Mouse (Mus musculus) intestine, embryonic 15.5 days (tissue): ENCODE data around the gene Robo2. TPM values are rescaled to one million over a fixed set of nuclear protein-coding genes. Genes with fewer than 3 reads are reported as not detected.

ENCODE experiments used
- ATAC-seq: fragments of 200-750 bp; cut with Nextera tagmentation; 2 replicates; pipeline ENCODE4 v1.8.0; 2017; ENCODE audit warnings: moderate TSS enrichment, moderate library complexity
- H3K27ac ChIP-seq: fragments of 300-500 bp; sonication (generic); 2 replicates; pipeline ENCODE4 v1.5.1; 2015; ENCODE audit warnings: mild to moderate bottlenecking, inconsistent platforms
- H3K27me3 ChIP-seq: fragments of 300-500 bp; sonication (generic); replicated peaks from 2 replicates; pipeline ENCODE4 v1.6.1; 2015; ENCODE audit warnings: inconsistent platforms
- H3K36me3 ChIP-seq: fragments of 300-500 bp; sonication (generic); 2 replicates; pipeline ENCODE4 v1.6.1; 2015; ENCODE audit warnings: inconsistent platforms
- H3K4me1 ChIP-seq: fragments of 300-500 bp; sonication (generic); replicated peaks from 2 replicates; pipeline ENCODE4 v1.6.1; 2015; ENCODE audit warnings: inconsistent platforms
- H3K4me2 ChIP-seq: fragments of 300-500 bp; sonication (generic); replicated peaks from 2 replicates; pipeline ENCODE4 v1.6.1; 2015; ENCODE audit warnings: mild to moderate bottlenecking, inconsistent platforms
- H3K4me3 ChIP-seq: fragments of 300-500 bp; sonication (generic); replicated peaks from 2 replicates; pipeline ENCODE4 v1.5.1; 2015; ENCODE audit warnings: inconsistent platforms
- H3K9ac ChIP-seq: fragments of 300-500 bp; sonication (generic); 2 replicates; pipeline ENCODE4 v1.6.1; 2015; ENCODE audit warnings: inconsistent platforms
- H3K9me3 ChIP-seq: fragments of 300-500 bp; sonication (generic); 2 replicates; pipeline ENCODE4 v1.6.1; 2016; ENCODE audit warnings: inconsistent platforms
- WGBS: fragments of 180-500 bp; shearing (Covaris S2); methylation state at CpG from one replicate; pipeline ENCODE4 v1.1.7; 2015; 5-methylcytosine and 5-hydroxymethylcytosine counted together
- polyA plus RNA-seq: library from polyadenylated mRNA; unstranded; fragments of >200 nt; fragmentation: Nextera tagmentation; extraction: Ambion mirVana; gene quantifications from 2 replicates; pipeline ENCODE4 v1.2.1, GENCODE M21; 2015

Gene Robo2
- polyA plus RNA-seq, result 19.0 and 21.1 TPM in 2 replicates

GRCm38 (mm10) chr16:74411481-74412251, at the start of gene Robo2:
TSS of gene Robo2 (minus strand) at chr16:74411825.
- peak; percentile 89 for ATAC-seq
- Histone ChIP-seq H3K9ac (peak within 1 kb of the TSS; percentile 53), H3K4me3 (peak within 1 kb of the TSS; percentile 53), H3K27me3 (no peaks in the 10 kb centered on the region), H3K4me1 (no peaks in the 10 kb centered on the region), H3K36me3 (no peaks in the 10 kb centered on the region), H3K4me2 (peak within 1 kb of the TSS; percentile 94), H3K9me3 (no peaks in the 10 kb centered on the region), H3K27ac (peak within 1 kb of the TSS; percentile 62)
- under 1% methylated on average over 43 of the region's 43 CpGs for WGBS

- H3K27ac ChIP-seq, result no peak overlapping the region
- no peak overlapping the region for H3K4me2 ChIP-seq
- no peaks in the 10 kb centered on the region for H3K4me1 ChIP-seq
- no peak overlapping the region for H3K4me3 ChIP-seq
- 43% methylated on average over 3 of the region's 3 CpGs for WGBS
- H3K9ac ChIP-seq, result no peak overlapping the region
- no peaks in the 10 kb centered on the region for H3K27me3 ChIP-seq
- no peak for ATAC-seq
- H3K9me3 ChIP-seq, result no peaks in the 10 kb centered on the region
- H3K36me3 ChIP-seq, result no peaks in the 10 kb centered on the region
Measured at GRCm38 (mm10) chr16:74458138-74458537, 46.5 kb upstream of the Robo2 start.

- H3K27ac ChIP-seq, result no peak overlapping the region
- H3K4me1 ChIP-seq, result no peaks in the 10 kb centered on the region
- H3K4me2 ChIP-seq, result no peak overlapping the region
- no peak for ATAC-seq
- no peak overlapping the region for H3K9ac ChIP-seq
- H3K4me3 ChIP-seq, result no peak overlapping the region
- no peaks in the 10 kb centered on the region for H3K9me3 ChIP-seq
- no peaks in the 10 kb centered on the region for H3K36me3 ChIP-seq
- 59% methylated on average over 8 of the region's 8 CpGs for WGBS
- H3K27me3 ChIP-seq, result no peaks in the 10 kb centered on the region
Measured at GRCm38 (mm10) chr16:74457736-74458135, 46.1 kb upstream of the Robo2 start.

GRCm38 (mm10) chr16:74456808-74457470, 45.3 kb upstream of the Robo2 start:
- 79% methylated on average over 5 of the region's 5 CpGs for WGBS
- H3K4me3 ChIP-seq, result no peak overlapping the region
- no peak overlapping the region for H3K27ac ChIP-seq
- no peaks in the 10 kb centered on the region for H3K36me3 ChIP-seq
- H3K4me2 ChIP-seq, result no peak overlapping the region
- H3K4me1 ChIP-seq, result no peaks in the 10 kb centered on the region
- ATAC-seq, result no peak
- H3K9ac ChIP-seq, result no peak overlapping the region
- no peaks in the 10 kb centered on the region for H3K27me3 ChIP-seq
- no peaks in the 10 kb centered on the region for H3K9me3 ChIP-seq

- H3K4me1 ChIP-seq, result no peaks in the 10 kb centered on the region
- no peaks in the 10 kb centered on the region for H3K36me3 ChIP-seq
- no peak overlapping the region for H3K4me2 ChIP-seq
- H3K4me3 ChIP-seq, result no peak overlapping the region
- H3K9ac ChIP-seq, result no peak overlapping the region
- 51% methylated on average over 2 of the region's 2 CpGs for WGBS
- no peaks in the 10 kb centered on the region for H3K9me3 ChIP-seq
- no peak for ATAC-seq
- no peak overlapping the region for H3K27ac ChIP-seq
- no peaks in the 10 kb centered on the region for H3K27me3 ChIP-seq
Measured at GRCm38 (mm10) chr16:74455179-74455578, 43.6 kb upstream of the Robo2 start.

GRCm38 (mm10) chr16:74448025-74448424, 36.4 kb upstream of the Robo2 start:
- H3K36me3 ChIP-seq, result no peaks in the 10 kb centered on the region
- H3K27me3 ChIP-seq, result no peaks in the 10 kb centered on the region
- 75% methylated on average over 4 of the region's 4 CpGs for WGBS
- no peak overlapping the region for H3K9ac ChIP-seq
- H3K9me3 ChIP-seq, result no peaks in the 10 kb centered on the region
- no peak for ATAC-seq
- no peak overlapping the region for H3K27ac ChIP-seq
- no peak overlapping the region for H3K4me3 ChIP-seq
- no peaks in the 10 kb centered on the region for H3K4me1 ChIP-seq
- no peak overlapping the region for H3K4me2 ChIP-seq

- 69% methylated on average over 2 of the region's 2 CpGs for WGBS
- no peaks in the 10 kb centered on the region for H3K36me3 ChIP-seq
- ATAC-seq, result no peak
Measured at GRCm38 (mm10) chr16:74427071-74427470, 15.4 kb upstream of the Robo2 start.

GRCm38 (mm10) chr16:74420324-74420723, 8.7 kb upstream of the Robo2 start:
- no peak for ATAC-seq
- H3K27ac ChIP-seq, result no peak overlapping the region
- WGBS, result 47% methylated on average over 2 of the region's 2 CpGs

More at GRCm38 (mm10) chr16:74427071-74427470, 15.4 kb upstream of the Robo2 start:
- no peak overlapping the region for H3K4me3 ChIP-seq
- H3K27ac ChIP-seq, result no peak overlapping the region
- no peaks in the 10 kb centered on the region for H3K27me3 ChIP-seq
- no peaks in the 10 kb centered on the region for H3K9me3 ChIP-seq
- H3K4me2 ChIP-seq, result no peak overlapping the region
- H3K4me1 ChIP-seq, result no peaks in the 10 kb centered on the region
- no peak overlapping the region for H3K9ac ChIP-seq

GRCm38 (mm10) chr16:74412471-74413291, 1.1 kb upstream of the Robo2 start:
- Histone ChIP-seq H3K27me3 (no peaks in the 10 kb centered on the region), H3K4me2 (peak overlapping the region; percentile 94), H3K4me1 (no peaks in the 10 kb centered on the region), H3K9me3 (no peaks in the 10 kb centered on the region), H3K36me3 (no peaks in the 10 kb centered on the region), H3K27ac (no peak overlapping the region), H3K9ac (no peak overlapping the region), H3K4me3 (peak overlapping the region; percentile 53)
- under 1% methylated on average over 20 of the region's 20 CpGs for WGBS
- ATAC-seq, result peak; percentile 60

More at GRCm38 (mm10) chr16:74420324-74420723, 8.7 kb upstream of the Robo2 start:
- Histone ChIP-seq H3K4me2 (no peak overlapping the region), H3K9me3 (no peaks in the 10 kb centered on the region), H3K9ac (no peak overlapping the region), H3K4me3 (no peak overlapping the region), H3K27me3 (no peaks in the 10 kb centered on the region), H3K36me3 (no peaks in the 10 kb centered on the region), H3K4me1 (no peaks in the 10 kb centered on the region)

GRCm38 (mm10) chr16:74411021-74411420, 604 bp downstream of the Robo2 start:
- Histone ChIP-seq H3K9ac (peak overlapping the region; percentile 53), H3K4me3 (peak overlapping the region; percentile 53), H3K4me2 (peak overlapping the region; percentile 94), H3K27me3 (no peaks in the 10 kb centered on the region), H3K9me3 (no peaks in the 10 kb centered on the region), H3K4me1 (no peaks in the 10 kb centered on the region), H3K27ac (peak overlapping the region; percentile 62; the same call in 1 of the 2 replicates), H3K36me3 (no peaks in the 10 kb centered on the region)
- ATAC-seq, result no peak
- under 1% methylated on average over 16 of the region's 16 CpGs for WGBS

- peak overlapping the region; percentile 53; the same call in 1 of the 2 replicates for H3K9ac ChIP-seq
- H3K9me3 ChIP-seq, result no peaks in the 10 kb centered on the region
- no peaks in the 10 kb centered on the region for H3K27me3 ChIP-seq
- H3K36me3 ChIP-seq, result no peaks in the 10 kb centered on the region
- H3K4me1 ChIP-seq, result no peaks in the 10 kb centered on the region
- ATAC-seq, result no peak
- 15% methylated on average over 6 of the region's 6 CpGs for WGBS
- H3K4me3 ChIP-seq, result peak overlapping the region; percentile 53
- peak overlapping the region; percentile 94 for H3K4me2 ChIP-seq
- no peak overlapping the region for H3K27ac ChIP-seq
Measured at GRCm38 (mm10) chr16:74410125-74410524, 1.5 kb downstream of the Robo2 start.

GRCm38 (mm10) chr16:74409548-74409947, 2.1 kb downstream of the Robo2 start:
- H3K27ac ChIP-seq, result no peak overlapping the region
- no peak overlapping the region for H3K9ac ChIP-seq
- WGBS, result 40% methylated on average over 4 of the region's 4 CpGs
- no peaks in the 10 kb centered on the region for H3K4me1 ChIP-seq
- H3K9me3 ChIP-seq, result no peaks in the 10 kb centered on the region
- peak overlapping the region; percentile 53 for H3K4me3 ChIP-seq
- ATAC-seq, result no peak
- no peaks in the 10 kb centered on the region for H3K27me3 ChIP-seq
- peak overlapping the region; percentile 94 for H3K4me2 ChIP-seq
- H3K36me3 ChIP-seq, result no peaks in the 10 kb centered on the region
